Mouse (Mus musculus): ENCODE results near the gene Phyhd1.

DNA sequence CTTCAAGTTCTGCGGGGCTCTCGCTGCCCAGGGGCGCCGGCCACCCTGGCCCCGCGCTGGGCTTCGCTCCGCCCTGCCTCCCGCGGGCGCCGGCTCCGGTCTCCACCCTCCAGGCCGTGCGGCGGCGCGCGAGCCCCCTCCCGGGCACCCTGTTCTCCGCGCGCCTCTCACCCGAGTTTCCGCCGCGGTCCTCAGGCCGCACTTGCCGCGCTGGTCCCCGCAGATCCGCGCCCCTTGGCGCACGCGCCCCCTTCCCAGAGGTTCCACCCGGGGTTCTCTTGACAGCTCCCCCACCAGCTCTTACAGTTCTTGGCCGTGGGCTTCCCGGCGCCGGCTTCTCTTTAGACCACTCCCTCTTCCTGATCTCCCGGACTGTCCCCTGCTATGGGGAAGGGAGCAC, 28.1 kb upstream of the Phyhd1 start:
- TF ChIP-seq GATA1 (IDR thresholded peaks at IDR 0.05; ENCODE audit: borderline replicate concordance, low read length) = no peak
- no peak for TF ChIP-seq CTCF (IDR thresholded peaks at IDR 0.05; ENCODE audit: low read depth, low read length)
- TF ChIP-seq GATA2 (IDR thresholded peaks at IDR 0.05; ENCODE audit: borderline replicate concordance, low read depth, low read length) = no peak
- TF ChIP-seq POLR2AphosphoS5 (IDR thresholded peaks at IDR 0.05; ENCODE audit: insufficient replicate concordance, low read depth, low read length) = no peak

All from G1E (cell line).